ENCODE assay signal across 12 mouse cellular contexts in genomic region chr6:101269335-101270094, GRCm38 (mm10).
A peak's percentile ranks its signal among the peaks of the same experiment; 100 is the strongest.
DNase-seq lines count a peak whose midpoint lies in the region; ATAC-seq and TF ChIP-seq lines count a peak whose summit lies in the region.
"Had no signal": no experiment of that assay in that cellular context is flagged by ENCODE, and none has a peak within 500 bp of the region (broad histone marks: within the 10 kb centered on the region; RNA-seq: fewer than 3 reads in every experiment).

No protein-coding gene starts in this region.

- H3K36me3 ChIP-seq in intestine, embryonic 15.5 days = no peaks in the 10 kb centered on the region
- no peaks in the 10 kb centered on the region for H3K36me3 ChIP-seq in intestine, postnatal 0 days (ENCODE audit: control insufficient read depth, insufficient read depth)
- H3K36me3 ChIP-seq in stomach, embryonic 14.5 days (ENCODE audit: control insufficient read depth, insufficient read depth, low read length) = no peaks in the 10 kb centered on the region
- H3K36me3 ChIP-seq in stomach, postnatal 0 days (ENCODE audit: control insufficient read depth, insufficient read depth, low read length) = no peaks in the 10 kb centered on the region
- H3K36me3 ChIP-seq in stomach, embryonic 16.5 days (ENCODE audit: control insufficient read depth, insufficient read depth, low read length) = no peaks in the 10 kb centered on the region

- no peak overlapping the region for H3K4me3 ChIP-seq in intestine, embryonic 15.5 days (replicated peaks)
- no peak overlapping the region for H3K4me3 ChIP-seq in intestine, postnatal 0 days (ENCODE audit: low read depth, low read length)
- H3K4me3 ChIP-seq in stomach, embryonic 14.5 days (ENCODE audit: low read depth, low read length) = no peak overlapping the region
- H3K4me3 ChIP-seq in stomach, postnatal 0 days (ENCODE audit: low read depth, low read length) = no peak overlapping the region
- H3K4me3 ChIP-seq in stomach, embryonic 16.5 days (replicated peaks; ENCODE audit: low read length) = no peak overlapping the region

- no peaks in the 10 kb centered on the region for H3K9me3 ChIP-seq in intestine, embryonic 15.5 days
- no peaks in the 10 kb centered on the region for H3K9me3 ChIP-seq in intestine, postnatal 0 days (ENCODE audit: control insufficient read depth)
- no peaks in the 10 kb centered on the region for H3K9me3 ChIP-seq in stomach, embryonic 14.5 days (ENCODE audit: control insufficient read depth, low read depth, low read length)
- H3K9me3 ChIP-seq in stomach, postnatal 0 days (ENCODE audit: control insufficient read depth, low read length) = no peaks in the 10 kb centered on the region
- no peaks in the 10 kb centered on the region for H3K9me3 ChIP-seq in stomach, embryonic 16.5 days (replicated peaks; ENCODE audit: control insufficient read depth, low read length)

- TF ChIP-seq EP300 in stomach, postnatal 0 days (optimal IDR thresholded peaks at IDR 0.05) = no peak

- no peak for TF ChIP-seq CTCF in intestine, postnatal 0 days (IDR thresholded peaks at IDR 0.05; ENCODE audit: low read depth)
- TF ChIP-seq CTCF in stomach, postnatal 0 days (IDR thresholded peaks at IDR 0.05; ENCODE audit: low read depth) = no peak

- WGBS in intestine, embryonic 15.5 days = 55% methylated on average over 10 of the region's 10 CpGs
- WGBS in intestine, postnatal 0 days = 65% methylated on average over 10 of the region's 10 CpGs
- 59% methylated on average over 10 of the region's 10 CpGs for WGBS in stomach, embryonic 14.5 days
- 62% methylated on average over 10 of the region's 10 CpGs for WGBS in stomach, postnatal 0 days
- 49% methylated on average over 10 of the region's 10 CpGs for WGBS in stomach, embryonic 16.5 days

- DNase-seq in stomach, postnatal 0 days (ENCODE audit: low spot score) = no peak
- DNase-seq in spleen, postnatal 14 days (ENCODE audit: low spot score in 2 of 2) = no peak
- DNase-seq in ovary, adult 18-20 months (ENCODE audit: low spot score) = no peak
- DNase-seq: adrenal gland, adult 8-10 months; cerebellum, postnatal 14 days; lung, adult 18-20 months had no signal

- no peaks in the 10 kb centered on the region for H3K27me3 ChIP-seq in intestine, embryonic 15.5 days (replicated peaks)
- H3K27me3 ChIP-seq in intestine, postnatal 0 days (replicated peaks; ENCODE audit: control insufficient read depth, insufficient read depth, low read length) = peaks cover 6% of the 10 kb centered on the region; the same call in 1 of the 2 replicates
- no peaks in the 10 kb centered on the region for H3K27me3 ChIP-seq in stomach, embryonic 14.5 days (ENCODE audit: control insufficient read depth, insufficient read depth, low read length)
- H3K27me3 ChIP-seq in stomach, postnatal 0 days (ENCODE audit: control insufficient read depth, insufficient read depth, low read length) = no peaks in the 10 kb centered on the region
- H3K27me3 ChIP-seq in stomach, embryonic 16.5 days (ENCODE audit: control insufficient read depth, insufficient read depth, low read length) = no peaks in the 10 kb centered on the region

- no peak overlapping the region for H3K9ac ChIP-seq in intestine, embryonic 15.5 days
- no peak overlapping the region for H3K9ac ChIP-seq in intestine, postnatal 0 days (ENCODE audit: low read depth, low read length)
- H3K9ac ChIP-seq in stomach, embryonic 14.5 days (replicated peaks; ENCODE audit: low read depth, low read length) = no peak overlapping the region
- no peak overlapping the region for H3K9ac ChIP-seq in stomach, postnatal 0 days (ENCODE audit: low read length)
- peak overlapping the region; percentile 37; the same call in 1 of the 2 replicates for H3K9ac ChIP-seq in stomach, embryonic 16.5 days (ENCODE audit: low read length)

- H3K4me2 ChIP-seq in intestine, embryonic 15.5 days (replicated peaks) = no peak overlapping the region
- H3K4me2 ChIP-seq in intestine, postnatal 0 days (replicated peaks; ENCODE audit: low read depth) = no peak overlapping the region
- no peak overlapping the region for H3K4me2 ChIP-seq in stomach, embryonic 14.5 days (replicated peaks; ENCODE audit: low read depth, low read length)
- no peak overlapping the region for H3K4me2 ChIP-seq in stomach, postnatal 0 days (replicated peaks; ENCODE audit: low read depth)
- no peak overlapping the region for H3K4me2 ChIP-seq in stomach, embryonic 16.5 days (ENCODE audit: low read depth, low read length)
- H3K4me2 ChIP-seq: midbrain, embryonic 11.5 days had no signal

- peak overlapping the region; percentile 42 for H3K27ac ChIP-seq in intestine, embryonic 15.5 days
- H3K27ac ChIP-seq in intestine, postnatal 0 days (ENCODE audit: low read depth, low read length) = no peak overlapping the region
- peak overlapping the region; percentile 71; the same call in 1 of the 2 replicates for H3K27ac ChIP-seq in stomach, embryonic 14.5 days (ENCODE audit: low read length)
- no peak overlapping the region for H3K27ac ChIP-seq in stomach, postnatal 0 days (replicated peaks)
- H3K27ac ChIP-seq in stomach, embryonic 16.5 days (ENCODE audit: low read length) = peak overlapping the region; percentile 86

- no peak for ATAC-seq in intestine, embryonic 15.5 days
- ATAC-seq in intestine, postnatal 0 days = no peak
- ATAC-seq in stomach, embryonic 14.5 days (ENCODE audit: insufficient number of reproducible peaks, insufficient read depth, low FRiP score, low read depth) = no peak
- ATAC-seq in stomach, postnatal 0 days (ENCODE audit: low FRiP score, low TSS enrichment) = no peak
- peak; percentile 83 to 85 for ATAC-seq in hematopoietic stem cell, adult 5-6 weeks (replicated peaks in 1 of 2; ENCODE audit: insufficient read depth in 1 of 2, low FRiP score in 2 of 2, low TSS enrichment in 1 of 2, low read depth in 1 of 2, poor library complexity in 2 of 2, severe bottlenecking in 2 of 2)
- no peak for ATAC-seq in stomach, embryonic 16.5 days (ENCODE audit: insufficient read depth, low FRiP score)

- H3K4me1 ChIP-seq in intestine, embryonic 15.5 days (replicated peaks) = peaks cover 57% of the 10 kb centered on the region
- peaks cover 15% of the 10 kb centered on the region for H3K4me1 ChIP-seq in intestine, postnatal 0 days (replicated peaks; ENCODE audit: control insufficient read depth, insufficient read depth, low read length)
- H3K4me1 ChIP-seq in stomach, embryonic 14.5 days (ENCODE audit: control insufficient read depth, insufficient read depth, low read length) = peaks cover 52% of the 10 kb centered on the region
- H3K4me1 ChIP-seq in stomach, postnatal 0 days (replicated peaks; ENCODE audit: control insufficient read depth, insufficient read depth) = peaks cover 8% of the 10 kb centered on the region
- H3K4me1 ChIP-seq in stomach, embryonic 16.5 days (ENCODE audit: control insufficient read depth, insufficient read depth, low read length) = peaks cover 58% of the 10 kb centered on the region

Comparison
In these comparisons a context has a peak if more than half of its experiments do, and no peak if none do; other contexts are left out.
1. H3K27ac ChIP-seq: peak in intestine, embryonic 15.5 days (single experiment), stomach, embryonic 14.5 days (single experiment) and stomach, embryonic 16.5 days (single experiment); none in intestine, postnatal 0 days (single experiment) and stomach, postnatal 0 days (single experiment).
2. ATAC-seq: peak in hematopoietic stem cell, adult 5-6 weeks (2 of 2); none in intestine, embryonic 15.5 days (single experiment), intestine, postnatal 0 days (single experiment), stomach, embryonic 14.5 days (single experiment), stomach, postnatal 0 days (single experiment) and stomach, embryonic 16.5 days (single experiment).